26 mouse cellular contexts compared by ENCODE assay signal in genomic region chr16:5974172-5974571, GRCm38 (mm10).
"Had no signal": no experiment of that assay in that cellular context is flagged by ENCODE, and none has a peak within 500 bp of the region (broad histone marks: within the 10 kb centered on the region; RNA-seq: fewer than 3 reads in every experiment).

No protein-coding gene starts in this region.

- H3K4me2 ChIP-seq: heart, embryonic 12.5 days; hindbrain, embryonic 12.5 days; intestine, embryonic 15.5 days; limb, embryonic 12.5 days; liver, embryonic 11.5 days; liver, embryonic 13.5 days; liver, embryonic 15.5 days had no signal

- H3K27me3 ChIP-seq: heart, embryonic 12.5 days; hindbrain, embryonic 12.5 days; intestine, embryonic 15.5 days; limb, embryonic 12.5 days; liver, embryonic 13.5 days; liver, embryonic 15.5 days had no signal

- H3K9ac ChIP-seq: heart, embryonic 12.5 days; hindbrain, embryonic 12.5 days; intestine, embryonic 15.5 days; limb, embryonic 12.5 days; liver, embryonic 13.5 days; liver, embryonic 15.5 days had no signal

- H3K36me3 ChIP-seq: heart, embryonic 10.5 days; heart, embryonic 12.5 days; hindbrain, embryonic 10.5 days; hindbrain, embryonic 12.5 days; intestine, embryonic 15.5 days; limb, embryonic 10.5 days; limb, embryonic 12.5 days; liver, embryonic 13.5 days; liver, embryonic 15.5 days had no signal

- DNase-seq: gastrocnemius, adult 2 months; gastrocnemius, postnatal 10 days; gastrocnemius, postnatal 25 days; heart, adult 18-20 months; heart, postnatal 10 days; heart, postnatal 4 days; kidney, adult 18-20 months; kidney, adult 8-10 months; kidney, postnatal 10 days; kidney, postnatal 25 days; kidney, postnatal 4 days; liver; liver, embryonic 13.5 days had no signal

- H3K4me3 ChIP-seq: gastrocnemius, adult 2 months; heart, embryonic 10.5 days; heart, embryonic 12.5 days; hindbrain, embryonic 10.5 days; hindbrain, embryonic 12.5 days; intestine, embryonic 15.5 days; left cerebral cortex, adult 2 months; limb, embryonic 10.5 days; limb, embryonic 12.5 days; liver, embryonic 13.5 days; liver, embryonic 15.5 days had no signal

- H3K4me1 ChIP-seq: heart, embryonic 10.5 days; heart, embryonic 12.5 days; hindbrain, embryonic 10.5 days; hindbrain, embryonic 12.5 days; intestine, embryonic 15.5 days; limb, embryonic 10.5 days; limb, embryonic 12.5 days; liver, embryonic 13.5 days; liver, embryonic 15.5 days had no signal

- H3K27ac ChIP-seq: gastrocnemius, adult 2 months; heart, embryonic 10.5 days; hindbrain, embryonic 10.5 days; hindbrain, embryonic 12.5 days; intestine, embryonic 15.5 days; left cerebral cortex, adult 2 months; limb, embryonic 10.5 days; limb, embryonic 12.5 days; liver, embryonic 13.5 days; liver, embryonic 15.5 days had no signal

- H3K9me3 ChIP-seq: heart, embryonic 10.5 days; heart, embryonic 12.5 days; hindbrain, embryonic 10.5 days; hindbrain, embryonic 12.5 days; intestine, embryonic 15.5 days; limb, embryonic 10.5 days; limb, embryonic 12.5 days; liver, embryonic 13.5 days; liver, embryonic 15.5 days had no signal

- ATAC-seq: hindbrain, embryonic 16.5 days; inflammation-experienced regulatory T-cells, adult 6 months; intestine, embryonic 15.5 days; intestine, postnatal 0 days had no signal
